Mouse (Mus musculus) MEL (cell line): ENCODE data around the gene Ppp1r12a. TPM values are rescaled to one million over a fixed set of nuclear protein-coding genes. Genes with fewer than 3 reads are reported as not detected.

Experiments used
- DNase-seq: peaks from one replicate; pipeline ENCODE4 v3.0.0; 2011; ENCODE audit warnings: low read depth, low spot score
- H3K27ac ChIP-seq: 2 replicates; pipeline ENCODE4 v1.5.1; 2012; ENCODE audit warnings: low read depth, mild to moderate bottlenecking, control low read depth, low read length, moderate library complexity; ENCODE audit not compliant: control insufficient read depth
- H3K27me3 ChIP-seq, 2 experiments: fragments of 150-350 bp in 1 of 2; sonication (generic) in 1 of 2; 2 replicates each; pipeline ENCODE4 v1.6.1; 2012; ENCODE audit warnings: low read length in 2 of 2, mild to moderate bottlenecking in 2 of 2, improper control_type of control experiment in 1 of 2, moderate library complexity in 1 of 2; ENCODE audit not compliant: insufficient read depth in 2 of 2, control insufficient read depth in 1 of 2
- H3K36me3 ChIP-seq, 2 experiments: 2 replicates each; pipeline ENCODE4 v1.6.1; 2012 to 2014; ENCODE audit warnings: low read length in 2 of 2, improper control_type of control experiment in 1 of 2, inconsistent platforms in 1 of 2, mild to moderate bottlenecking in 1 of 2; ENCODE audit not compliant: insufficient read depth in 2 of 2, control insufficient read depth in 1 of 2
- H3K4me1 ChIP-seq, 2 experiments: fragments of 150-350 bp in 1 of 2; sonication (generic) in 1 of 2; 2 replicates each; pipeline ENCODE4 v1.6.1; 2012; ENCODE audit warnings: low read length in 2 of 2, improper control_type of control experiment in 1 of 2, mild to moderate bottlenecking in 1 of 2; ENCODE audit not compliant: insufficient read depth in 2 of 2, control insufficient read depth in 1 of 2
- H3K4me3 ChIP-seq, 2 experiments: fragments of 150-350 bp in 1 of 2; sonication (generic) in 1 of 2; 2 replicates each; pipeline ENCODE4 v1.5.1; 2012; ENCODE audit warnings: low read depth in 2 of 2, low read length in 2 of 2, mild to moderate bottlenecking in 2 of 2, moderate library complexity in 2 of 2, control low read depth in 1 of 2, improper control_type of control experiment in 1 of 2; ENCODE audit not compliant: control insufficient read depth in 1 of 2, insufficient read depth in 1 of 2
- H3K79me2 ChIP-seq: 2 replicates; pipeline ENCODE4 v1.6.1; 2012; ENCODE audit warnings: mild to moderate bottlenecking, low read length, moderate library complexity; ENCODE audit not compliant: control insufficient read depth, poor library complexity, insufficient read depth
- H3K9ac ChIP-seq: 2 replicates; pipeline ENCODE4 v1.6.1; 2012; ENCODE audit warnings: low read depth, mild to moderate bottlenecking, control low read depth, low read length, moderate library complexity; ENCODE audit not compliant: control insufficient read depth, poor library complexity, severe bottlenecking
- H3K9me3 ChIP-seq: fragments of 150-350 bp; sonication (generic); replicated peaks from 2 replicates; pipeline ENCODE4 v1.6.1; 2012; ENCODE audit warnings: mild to moderate bottlenecking, low read length, improper control_type of control experiment, moderate library complexity; ENCODE audit not compliant: insufficient read depth
- BHLHE40 ChIP-seq: IDR thresholded peaks from 2 replicates; pipeline ENCODE4 v1.6.1; 2012; ENCODE audit warnings: low read depth, mild to moderate bottlenecking, inconsistent platforms, low read length, improper control_type of control experiment, borderline replicate concordance
- CHD1 ChIP-seq: IDR thresholded peaks from 2 replicates; pipeline ENCODE4 v1.6.1; 2012; ENCODE audit warnings: low read depth, mild to moderate bottlenecking, inconsistent platforms, low read length, improper control_type of control experiment
- CTCF ChIP-seq, 3 experiments: IDR thresholded peaks in 2 of 3; conservative IDR thresholded peaks in 1 of 3; 2 replicates each; pipeline ENCODE4 v1.5.1; 2011 to 2012; ENCODE audit warnings: low read length in 3 of 3, low read depth in 2 of 3, mild to moderate bottlenecking in 2 of 3, improper control_type of control experiment in 1 of 3, inconsistent platforms in 1 of 3, mixed read lengths in 1 of 3, moderate library complexity in 1 of 3; ENCODE audit not compliant: control insufficient read depth in 1 of 3, insufficient read depth in 1 of 3, poor library complexity in 1 of 3, severe bottlenecking in 1 of 3
- E2F4 ChIP-seq: IDR thresholded peaks from 2 replicates; pipeline ENCODE4 v1.6.1; 2011; ENCODE audit warnings: low read depth, low read length, improper control_type of control experiment, borderline replicate concordance
- EP300 ChIP-seq, 2 experiments: IDR thresholded peaks; 2 replicates each; pipeline ENCODE4 v1.6.1; 2011; ENCODE audit warnings: improper control_type of control experiment in 2 of 2, low read length in 2 of 2, low read depth in 1 of 2, mild to moderate bottlenecking in 1 of 2
- GABPA ChIP-seq: IDR thresholded peaks from 2 replicates; pipeline ENCODE4 v1.6.1; 2012; ENCODE audit warnings: low read depth, mild to moderate bottlenecking, inconsistent platforms, low read length, improper control_type of control experiment, moderate library complexity
- MAFK ChIP-seq: IDR thresholded peaks from 2 replicates; pipeline ENCODE4 v1.6.1; 2011; ENCODE audit warnings: low read depth, mild to moderate bottlenecking, low read length, improper control_type of control experiment, borderline replicate concordance
- MAX ChIP-seq: IDR thresholded peaks from 2 replicates; pipeline ENCODE4 v1.6.1; 2011; ENCODE audit warnings: low read length, improper control_type of control experiment
- MAZ ChIP-seq: IDR thresholded peaks from 2 replicates; pipeline ENCODE4 v1.6.1; 2012; ENCODE audit warnings: low read depth, mild to moderate bottlenecking, inconsistent platforms, low read length, improper control_type of control experiment
- MEF2A ChIP-seq: IDR thresholded peaks from 2 replicates; pipeline ENCODE4 v1.6.1; 2014; ENCODE audit warnings: low read depth, mild to moderate bottlenecking, inconsistent platforms, low read length, improper control_type of control experiment; ENCODE audit not compliant: poor library complexity, insufficient replicate concordance, severe bottlenecking; ENCODE audit errors: extremely low read depth
- MXI1 ChIP-seq: IDR thresholded peaks from 2 replicates; pipeline ENCODE4 v1.6.1; 2011; ENCODE audit warnings: mild to moderate bottlenecking, low read depth, low read length, improper control_type of control experiment
- MYB ChIP-seq: IDR thresholded peaks from 2 replicates; pipeline ENCODE4 v1.6.1; 2011; ENCODE audit warnings: mild to moderate bottlenecking, low read depth, low read length, improper control_type of control experiment
- NELFE ChIP-seq: IDR thresholded peaks from 2 replicates; pipeline ENCODE4 v1.6.1; 2011; ENCODE audit warnings: low read depth, low read length, improper control_type of control experiment
- POLR2AphosphoS5 ChIP-seq: IDR thresholded peaks from 2 replicates; pipeline ENCODE4 v1.6.1; 2012; ENCODE audit warnings: low read depth, borderline replicate concordance, mild to moderate bottlenecking, inconsistent platforms, low read length, moderate library complexity, mixed read lengths
- RCOR1 ChIP-seq: IDR thresholded peaks from 2 replicates; pipeline ENCODE4 v1.6.1; 2012; ENCODE audit warnings: low read depth, mild to moderate bottlenecking, inconsistent platforms, low read length, improper control_type of control experiment
- SIN3A ChIP-seq: IDR thresholded peaks from 2 replicates; pipeline ENCODE4 v1.6.1; 2012; ENCODE audit warnings: low read length, improper control_type of control experiment, inconsistent platforms
- TCF12 ChIP-seq: IDR thresholded peaks from 2 replicates; pipeline ENCODE4 v1.6.1; 2014; ENCODE audit warnings: low read depth, mild to moderate bottlenecking, inconsistent platforms, low read length, improper control_type of control experiment, moderate library complexity
- UBTF ChIP-seq: IDR thresholded peaks from 2 replicates; pipeline ENCODE4 v1.6.1; 2012; ENCODE audit warnings: low read depth, mild to moderate bottlenecking, inconsistent platforms, low read length, improper control_type of control experiment, moderate library complexity, borderline replicate concordance; ENCODE audit not compliant: insufficient read depth
- ZC3H11A ChIP-seq: IDR thresholded peaks from 2 replicates; pipeline ENCODE4 v1.6.1; 2012; ENCODE audit warnings: low read depth, mild to moderate bottlenecking, inconsistent platforms, low read length, improper control_type of control experiment
- ZKSCAN1 ChIP-seq: IDR thresholded peaks from 2 replicates; pipeline ENCODE4 v1.6.1; 2012; ENCODE audit warnings: low read depth, mild to moderate bottlenecking, inconsistent platforms, low read length, improper control_type of control experiment, moderate library complexity
- polyA plus RNA-seq, 2 experiments: library from polyadenylated mRNA; stranded (reverse) in 1 of 2; unstranded in 1 of 2; fragments of >175 nt in 1 of 2; fragments of >200 nt in 1 of 2; gene quantifications; 2 replicates each; pipeline versions ENCODE4 v1.2.1 to v1.2.4; 2012; ENCODE audit warnings: low replicate concordance in 2 of 2, low read depth in 1 of 2; ENCODE audit not compliant: insufficient read length in 2 of 2, insufficient read depth in 1 of 2, missing spikeins in 1 of 2
- total RNA-seq: library from RNA; depleted of rRNA; stranded (reverse); fragments of 300-350 nt; gene quantifications from 2 replicates; pipeline ENCODE4 v1.2.3, GENCODE M21; 2012

Ppp1r12a gene
- total and polyA plus RNA-seq, 3 experiments: 46.5 to 86.6 (median 59.1) TPM

- Histone ChIP-seq H3K9ac (peak overlapping the region; percentile 66), H3K4me1 (peaks cover 2 to 5% of the 10 kb centered on the region in 2 experiments; a peak in 3 of 4 replicates), H3K9me3 (no peaks in the 10 kb centered on the region), H3K27ac (peak overlapping the region; percentile 65), H3K27me3 (no peaks in the 10 kb centered on the region), H3K79me2 (peaks cover 42% of the 10 kb centered on the region), H3K36me3 (peaks cover 0 to 10% of the 10 kb centered on the region in 2 experiments; a peak in 2 of 4 replicates), H3K4me3 (peak overlapping the region; percentile 44 to 60)
- peak; percentile 89 for DNase-seq
- TF ChIP-seq EP300 (IDR thresholded peaks at IDR 0.05; ENCODE audit: low read depth in 1 of 2, low read length in 2 of 2) (peak in 1 of 2 experiments; percentile 38; a peak in 1 of 4 replicates), CTCF (IDR thresholded peaks at IDR 0.05 in 2 of 3, conservative IDR thresholded peaks at IDR 0.05 in 1 of 3; ENCODE audit: control insufficient read depth in 1 of 3, insufficient read depth in 1 of 3, low read depth in 2 of 3, low read length in 3 of 3, poor library complexity in 1 of 3, severe bottlenecking in 1 of 3) (no peak), MAX (0 out of 2 replicates have a peak, but pooled peaks have one; percentile 31), MXI1 (peak; percentile 76), UBTF (no peak), BHLHE40 (peak; percentile 53; the same call in 1 of the 2 replicates), MAZ (no peak), SIN3A (peak; percentile 52; the same call in 1 of the 2 replicates)
Measured at GRCm38 (mm10) chr10:108191381-108191787, 29.4 kb downstream of the Ppp1r12a start.

- TF ChIP-seq RCOR1 (no peak), BHLHE40 (no peak), MAX (no peak), CTCF (IDR thresholded peaks at IDR 0.05 in 2 of 3, conservative IDR thresholded peaks at IDR 0.05 in 1 of 3; ENCODE audit: control insufficient read depth in 1 of 3, insufficient read depth in 1 of 3, low read depth in 2 of 3, low read length in 3 of 3, poor library complexity in 1 of 3, severe bottlenecking in 1 of 3) (no peak), CHD1 (no peak), ZC3H11A (no peak), MEF2A (no peak), POLR2AphosphoS5 (no peak), MAFK (no peak), MYB (no peak), NELFE (no peak), ZKSCAN1 (no peak), E2F4 (no peak), GABPA (no peak), TCF12 (no peak)
Measured at GRCm38 (mm10) chr10:108192306-108192705, 30.3 kb downstream of the Ppp1r12a start.

More at GRCm38 (mm10) chr10:108192306-108192705, 30.3 kb downstream of the Ppp1r12a start:
- DNase-seq: no peak
- Histone ChIP-seq H3K4me1 (peaks cover 2 to 5% of the 10 kb centered on the region in 2 experiments; a peak in 3 of 4 replicates), H3K27me3 (no peaks in the 10 kb centered on the region), H3K9ac (no peak overlapping the region), H3K27ac (no peak overlapping the region), H3K36me3 (peaks cover 0 to 10% of the 10 kb centered on the region in 2 experiments; a peak in 2 of 4 replicates), H3K9me3 (no peaks in the 10 kb centered on the region), H3K4me3 (no peak overlapping the region), H3K79me2 (peaks cover 42% of the 10 kb centered on the region)
